Comparison of ENCODE assay signal across 19 mouse cellular contexts in the genomic region with DNA sequence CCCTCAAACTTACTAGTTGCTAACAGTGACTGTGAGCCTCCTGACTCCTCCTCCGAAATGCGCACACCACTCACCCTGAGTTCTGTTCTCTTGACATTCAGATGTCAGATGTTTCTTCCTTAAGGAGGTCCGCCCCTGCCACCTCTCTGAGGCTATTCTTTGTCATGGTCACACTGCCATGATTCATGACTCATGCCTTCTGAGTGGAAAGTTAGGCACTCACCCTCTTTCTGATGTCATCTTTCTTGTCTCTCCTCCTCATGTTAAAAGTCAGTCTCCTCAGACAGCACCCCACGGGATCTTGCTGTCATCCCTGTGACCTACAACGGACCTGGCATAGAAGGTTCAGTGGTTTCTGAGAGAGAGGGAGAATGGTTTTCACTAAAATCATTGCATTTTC. TPM values are rescaled to one million over a fixed set of nuclear protein-coding genes. Genes with fewer than 3 reads are reported as not detected.
DNase-seq lines count a peak whose midpoint lies in the region; ATAC-seq and TF ChIP-seq lines count a peak whose summit lies in the region.
"Had no signal": no experiment of that assay in that cellular context is flagged by ENCODE, and none has a peak within 500 bp of the region (broad histone marks: within the 10 kb centered on the region; RNA-seq: fewer than 3 reads in every experiment).

No protein-coding gene starts in this region.

- H3K27ac ChIP-seq in left cerebral cortex, adult 2 months, result peak overlapping the region; percentile 40
- H3K27ac ChIP-seq: embryonic facial prominence, embryonic 12.5 days; liver, embryonic 15.5 days; stomach, postnatal 0 days had no signal

- TF ChIP-seq CTCF in left cerebral cortex, adult 2 months (IDR thresholded peaks at IDR 0.05), result no peak

- DNase-seq in frontal cortex, adult 2 months (ENCODE audit: extremely low spot score in 1 of 2, low spot score in 1 of 2), result peak; percentile 34 to 57
- DNase-seq in frontal cortex, postnatal 25 days (ENCODE audit: low spot score in 2 of 2), result no peak
- peak in 1 of 2 experiments; percentile 38 for DNase-seq in left cerebral cortex, adult 2 months (ENCODE audit: extremely low spot score in 1 of 2, low spot score in 2 of 2)
- DNase-seq in left cerebral cortex, postnatal 14 days (ENCODE audit: low spot score in 2 of 2), result no peak
- DNase-seq in MN1 (ENCODE audit: low spot score), result peak; percentile 53
- DNase-seq in fibroblast of lung, adult 2 months (ENCODE audit: low read depth), result peak; percentile 53
- no peak for DNase-seq in yolk sac, embryonic 10.5 days (ENCODE audit: low spot score)
- DNase-seq: cerebellum, postnatal 25 days; forebrain, postnatal 0 days; kidney, postnatal 25 days had no signal

- H3K4me3 ChIP-seq in left cerebral cortex, adult 2 months, result no peak overlapping the region
- H3K4me3 ChIP-seq: embryonic facial prominence, embryonic 12.5 days; liver, embryonic 15.5 days had no signal

- intact Hi-C loops in left cerebral cortex, adult 2 months (cut with DNase I), result no loop called here
- intact Hi-C loops in left cerebral cortex, postnatal 14 days (cut with DNase I), result loop anchor here (5.0 kb wide), 1 partner anchor 50 kb away; no protein-coding TSS in a partner anchor

- ATAC-seq in monocyte, adult 5-6 weeks (replicated peaks; ENCODE audit: insufficient number of reproducible peaks, low FRiP score, low TSS enrichment, poor library complexity, severe bottlenecking), result no peak
- ATAC-seq: forebrain, postnatal 0 days; intestine, embryonic 16.5 days had no signal

RNA-seq across cellular contexts. Expression of gene Xirp1, which starts 10.6 kb away (rescaled TPM):
- polyA plus RNA-seq in frontal cortex, adult 2 months (2012; rRNA removed), result 0.04 TPM in 2 replicates
- under 1 TPM; 0.14 to 0.20 TPM for total RNA-seq in left cerebral cortex, adult 2 months (2021)
- total RNA-seq in left cerebral cortex, postnatal 14 days (2021), result under 1 TPM; 0.08 to 0.09 TPM
- total RNA-seq in monocyte, adult 5-6 weeks (2017), result 0.76 to 2.0 TPM (median 1.7 TPM) in 3 replicates
- total RNA-seq: forebrain, postnatal 0 days; megakaryocyte progenitor cell, adult 5-6 weeks had no signal
- polyA plus RNA-seq: brain, embryonic 14.5 days; forebrain, postnatal 0 days; G1E; small intestine, adult 2 months had no signal

RNA-seq across cellular contexts. Expression of gene Csrnp1, which starts 28.3 kb away (rescaled TPM):
- 11.2 and 16.6 TPM in 2 replicates for polyA plus RNA-seq in frontal cortex, adult 2 months (2012; rRNA removed)
- total RNA-seq in left cerebral cortex, adult 2 months (2021), result 10 to 100 TPM; 28.7 to 31.3 TPM
- total RNA-seq in left cerebral cortex, postnatal 14 days (2021), result 10 to 100 TPM in 1 of 2 experiments, 1 to 10 TPM in 1; 9.4 to 11.1 TPM
- total RNA-seq in monocyte, adult 5-6 weeks (2017), result 46.8 to 67.3 TPM (median 52.6 TPM) in 3 replicates

RNA-seq across cellular contexts. Expression of gene Cx3cr1, which starts 56.9 kb away (rescaled TPM):
- polyA plus RNA-seq in frontal cortex, adult 2 months (2012; rRNA removed), result 25.2 and 37.6 TPM in 2 replicates
- total RNA-seq in left cerebral cortex, adult 2 months (2021), result 10 to 100 TPM; 28.6 to 30.9 TPM
- total RNA-seq in left cerebral cortex, postnatal 14 days (2021), result 10 to 100 TPM; 34.9 to 36.7 TPM
- 220 to 263 TPM (median 252 TPM) in 3 replicates for total RNA-seq in monocyte, adult 5-6 weeks (2017)
- polyA plus RNA-seq: G1E had no signal

Comparison
In these comparisons a context has a peak if more than half of its experiments do, and no peak if none do; other contexts are left out.
1. DNase-seq: peak in frontal cortex, adult 2 months (2 of 2), MN1 (single experiment) and fibroblast of lung, adult 2 months (single experiment); none in frontal cortex, postnatal 25 days (0 of 2), left cerebral cortex, postnatal 14 days (0 of 2) and yolk sac, embryonic 10.5 days (single experiment).